Mouse (Mus musculus) induced T-regulatory cell, adult 2 months (primary cell): ENCODE measurements at regions not wholly inside any gene's neighbourhood (a gene's known extent, or its start where the extent isn't known, plus 50 kb on each side); places are given as distances from the start of the nearest gene placed in this dataset.
"Not testable (repeated sequence)": the region's sequence is repeated elsewhere in the genome, so short reads cannot be mapped to it uniquely, and the experiment has no call there.

Source experiments
- DNase-seq: peaks from one replicate; pipeline ENCODE4 v3.0.0-alpha.2; 2012; ENCODE audit warnings: low read depth

DNA sequence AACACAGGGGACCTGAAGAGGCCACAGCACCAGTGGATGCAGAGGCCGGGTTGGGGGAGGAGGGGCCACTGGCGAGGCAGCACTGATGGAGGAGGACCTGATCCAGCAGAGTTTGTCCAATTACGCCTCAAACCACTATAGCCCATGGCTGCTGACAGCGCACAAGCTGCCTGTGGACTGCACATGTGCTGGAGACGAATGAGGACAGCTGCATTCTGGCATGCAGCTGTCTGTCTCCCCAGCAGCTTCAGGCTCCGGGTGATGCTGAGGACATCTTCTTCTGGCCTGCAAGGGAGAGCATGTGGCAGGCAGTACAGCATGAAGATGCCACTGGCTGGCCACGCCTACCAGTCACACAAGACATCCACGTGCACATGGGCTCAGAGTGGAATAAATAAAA lies 1055.2 kb downstream of the Basp1 start:
- DNase-seq = no peak

DNA sequence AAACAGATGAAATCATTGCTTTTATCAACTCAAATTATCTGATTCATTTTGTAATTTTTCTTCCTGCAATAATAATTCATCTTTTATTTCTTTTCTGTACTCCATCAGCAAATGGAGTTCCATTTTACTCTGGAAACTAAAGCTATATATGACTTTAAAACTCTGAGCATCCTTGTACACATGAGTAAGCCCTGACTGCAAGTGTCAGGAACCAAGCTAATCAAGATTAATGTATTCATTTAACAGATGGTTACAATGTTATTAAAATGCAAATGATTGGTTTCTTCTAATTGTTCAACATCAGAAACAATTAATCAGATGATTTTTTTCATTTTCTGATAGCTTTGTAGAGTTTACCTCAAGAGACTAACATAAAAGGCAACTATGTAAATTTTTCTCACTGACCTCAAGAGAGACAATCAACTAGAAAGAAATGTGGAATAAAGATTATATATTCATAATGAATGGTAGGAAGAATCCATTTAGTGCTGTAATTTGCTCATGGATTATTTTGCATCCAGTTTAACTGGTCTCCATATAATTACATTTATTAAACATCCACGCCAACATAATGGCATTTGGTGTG lies 1064.5 kb downstream of the Basp1 start:
- DNase-seq = no peak

DNA sequence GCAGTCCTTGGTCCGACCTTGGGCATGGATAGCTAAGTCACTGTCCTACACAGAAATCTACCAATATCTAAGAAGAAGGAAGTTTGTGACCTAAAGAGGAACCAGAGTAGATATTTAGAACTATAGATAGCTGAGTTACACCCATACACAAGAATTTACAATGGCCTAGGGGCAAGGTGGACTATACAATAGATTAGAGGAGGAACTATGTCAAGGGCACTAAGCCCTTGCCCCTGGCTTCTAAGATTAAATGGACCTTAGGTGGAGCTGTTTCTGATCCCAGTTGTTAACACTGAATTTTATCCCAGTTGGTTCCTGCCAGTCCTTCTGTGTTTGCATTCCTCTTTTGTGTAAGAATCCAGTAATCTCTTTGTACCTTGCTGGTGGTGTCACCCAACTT lies 1077.7 kb downstream of the Basp1 start:
- not testable (repeated sequence) for DNase-seq

DNA sequence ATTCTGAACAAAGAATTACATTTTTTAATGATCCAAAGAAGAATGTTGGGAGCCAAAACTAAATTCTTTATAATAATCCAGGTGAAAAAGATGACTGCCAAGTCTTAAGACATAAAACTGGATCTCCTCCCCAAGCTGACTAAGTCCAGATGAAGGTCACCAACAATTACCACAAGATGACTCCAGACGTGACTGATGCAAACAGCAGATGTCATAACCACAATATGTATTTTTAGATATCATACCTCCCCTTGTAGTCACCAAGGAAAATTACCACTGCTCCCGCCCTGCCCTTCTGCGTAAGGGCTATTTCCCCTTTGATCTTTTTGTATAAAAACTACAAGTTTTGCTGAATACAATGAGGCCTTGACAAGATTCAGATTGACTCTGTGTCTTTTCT lies 1110.4 kb downstream of the Basp1 start:
- DNase-seq = not testable (repeated sequence)

DNA sequence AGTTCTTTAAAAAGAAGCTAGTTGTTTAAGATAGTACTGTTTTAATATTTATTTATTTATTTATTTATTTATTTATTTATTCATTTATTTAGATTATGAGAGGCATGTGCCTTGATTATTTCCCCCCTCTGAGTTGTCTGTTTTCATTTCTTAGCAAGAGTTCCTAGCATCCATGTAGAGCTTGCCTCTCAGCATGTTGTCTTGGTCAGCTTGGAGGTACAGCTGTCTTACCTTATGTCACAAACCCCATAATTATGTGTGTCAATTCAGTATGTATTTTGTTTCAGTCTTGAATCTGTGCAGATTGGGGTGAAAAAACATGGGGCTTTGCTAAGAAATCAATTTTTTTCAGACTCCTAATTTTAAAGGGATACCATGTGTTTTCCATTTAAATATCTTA lies 1116.3 kb downstream of the Basp1 start:
- DNase-seq = no peak

DNA sequence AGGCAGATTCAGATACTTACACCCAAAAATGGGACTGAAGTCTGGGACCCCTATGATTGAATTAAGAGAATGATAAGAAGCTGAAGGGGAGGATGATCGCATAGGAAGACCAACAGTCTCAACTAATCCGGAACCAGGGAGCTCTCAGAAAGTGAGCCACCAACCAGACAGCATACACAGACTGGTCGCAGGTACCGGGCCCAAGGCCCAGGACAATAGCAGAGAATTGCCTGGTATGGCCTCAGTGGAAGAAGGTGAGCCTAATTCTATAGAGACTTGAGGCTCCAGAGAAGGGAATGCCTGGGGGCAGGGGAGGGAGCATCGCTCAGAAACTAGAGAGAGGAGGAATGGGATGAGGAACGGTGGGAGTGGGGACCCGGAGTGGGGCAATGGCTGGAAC lies 1116.8 kb downstream of the Basp1 start:
- no peak for DNase-seq

DNA sequence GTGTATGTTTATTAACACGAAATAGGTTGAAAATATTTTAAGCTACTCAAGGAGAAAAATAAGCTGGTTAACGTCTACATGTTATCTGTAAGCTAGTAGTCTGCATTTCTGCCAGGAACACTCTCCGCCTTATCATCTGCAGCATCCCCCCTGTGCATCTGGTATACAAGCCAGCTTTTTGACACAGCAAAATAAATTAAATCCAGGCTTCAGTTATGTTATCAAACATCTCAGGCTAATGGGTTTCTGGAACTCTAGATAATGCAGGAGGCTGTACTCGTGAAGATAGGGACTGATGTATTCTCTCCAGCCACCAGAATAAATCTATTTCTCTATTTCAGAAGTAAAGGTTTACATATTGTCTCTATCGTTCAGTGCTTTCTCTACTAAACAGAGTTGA lies 1138.5 kb downstream of the Basp1 start:
- DNase-seq = no peak

DNA sequence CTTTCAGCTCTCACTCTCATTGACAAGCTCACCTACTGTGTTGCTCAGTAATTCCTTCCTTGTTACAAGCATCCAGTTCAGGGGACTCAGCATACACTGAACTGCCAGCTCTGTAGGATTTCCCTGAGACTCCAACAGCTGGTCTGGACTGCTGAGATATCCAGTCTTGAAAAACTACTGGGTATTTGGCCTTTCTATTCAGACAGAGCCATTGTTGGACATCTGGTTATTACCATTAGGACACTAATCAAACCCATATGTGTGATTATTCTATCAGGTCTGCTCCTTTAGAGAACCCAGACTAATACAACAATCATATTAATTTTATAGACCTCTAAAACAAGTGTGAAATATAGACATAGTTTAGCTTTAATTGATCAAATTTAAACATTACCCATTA lies 1146.2 kb downstream of the Basp1 start:
- DNase-seq = no peak
